ENCODE assay signal across 24 mouse cellular contexts in genomic region chr16:21213939-21214338, GRCm38 (mm10). TPM values are rescaled to one million over a fixed set of nuclear protein-coding genes. Genes with fewer than 3 reads are reported as not detected.
"Had no signal": no experiment of that assay in that cellular context is flagged by ENCODE, and none has a peak within 500 bp of the region (broad histone marks: within the 10 kb centered on the region; RNA-seq: fewer than 3 reads in every experiment).

No protein-coding gene starts in this region.

- H3K27me3 ChIP-seq: limb, embryonic 12.5 days; limb, embryonic 15.5 days; midbrain, embryonic 13.5 days; neural tube, embryonic 13.5 days; stomach, embryonic 15.5 days had no signal

- H3K4me3 ChIP-seq: limb, embryonic 12.5 days; limb, embryonic 15.5 days; midbrain, embryonic 10.5 days; midbrain, embryonic 13.5 days; myocyte; neural tube, embryonic 13.5 days; stomach, embryonic 15.5 days had no signal

- DNase-seq: kidney, postnatal 14 days; kidney, postnatal 4 days; left cerebral cortex, postnatal 4 days; liver, postnatal 0 days; lung, embryonic 14.5 days; retina, postnatal 1 day; right cerebral cortex, postnatal 25 days; spleen, adult 18-20 months; thymus, adult 2 months; thymus, postnatal 14 days; thymus, postnatal 4 days had no signal

- H3K9ac ChIP-seq: limb, embryonic 12.5 days; limb, embryonic 15.5 days; liver, embryonic 14.5 days; liver, postnatal 0 days; lung, embryonic 14.5 days; midbrain, embryonic 13.5 days; stomach, embryonic 15.5 days had no signal

- ATAC-seq: liver, postnatal 0 days; lung, postnatal 0 days; midbrain, embryonic 13.5 days; midbrain, embryonic 16.5 days had no signal

- H3K27ac ChIP-seq: limb, embryonic 12.5 days; liver, embryonic 14.5 days; macrophage; midbrain, embryonic 13.5 days; stomach, embryonic 15.5 days had no signal

- H3K9me3 ChIP-seq: limb, embryonic 12.5 days; limb, embryonic 15.5 days; midbrain, embryonic 10.5 days; midbrain, embryonic 13.5 days; neural tube, embryonic 13.5 days; stomach, embryonic 15.5 days had no signal

RNA-seq across cellular contexts. Expression of gene Ephb3, which starts 9.4 kb away (rescaled TPM):
- total RNA-seq: megakaryocyte, adult 5-6 weeks; monocyte, adult 5-6 weeks had no signal
